Mouse (Mus musculus): ENCODE results near the gene Fbxl20. TPM values are rescaled to one million over a fixed set of nuclear protein-coding genes. Genes with fewer than 3 reads are reported as not detected.
A peak's percentile ranks its signal among the peaks of the same experiment; 100 is the strongest.
"Not testable (repeated sequence)": the region's sequence is repeated elsewhere in the genome, so short reads cannot be mapped to it uniquely, and the experiment has no call there.

The Fbxl20 gene
- polyA plus RNA-seq (2016; fragmentation: Nextera tagmentation; extraction: Ambion mirVana): 13.3 and 14.8 TPM in 2 replicates

- no peaks in the 10 kb centered on the region for H3K27me3 ChIP-seq (replicated peaks)
- H3K27ac ChIP-seq (ENCODE audit: poor library complexity, severe bottlenecking): peak within 1 kb of the TSS; percentile 90
- H3K9ac ChIP-seq: peak within 1 kb of the TSS; percentile 89
- ATAC-seq (ENCODE audit: insufficient number of reproducible peaks, low FRiP score): peak; percentile 90
- H3K36me3 ChIP-seq: peaks cover 4% of the 10 kb centered on the region
- peak within 1 kb of the TSS; percentile 81 for H3K4me2 ChIP-seq
- peak within 1 kb of the TSS; percentile 94 for H3K4me3 ChIP-seq
- H3K9me3 ChIP-seq (replicated peaks): no peaks in the 10 kb centered on the region
- under 1% methylated on average over 63 of the region's 65 CpGs for WGBS
- H3K4me1 ChIP-seq (replicated peaks): peaks cover 14% of the 10 kb centered on the region
These were observed at the start of gene Fbxl20 for GRCm38 (mm10) chr11:98149786-98150624. Fbxl20 (minus strand) TSS chr11:98150403.

DNA sequence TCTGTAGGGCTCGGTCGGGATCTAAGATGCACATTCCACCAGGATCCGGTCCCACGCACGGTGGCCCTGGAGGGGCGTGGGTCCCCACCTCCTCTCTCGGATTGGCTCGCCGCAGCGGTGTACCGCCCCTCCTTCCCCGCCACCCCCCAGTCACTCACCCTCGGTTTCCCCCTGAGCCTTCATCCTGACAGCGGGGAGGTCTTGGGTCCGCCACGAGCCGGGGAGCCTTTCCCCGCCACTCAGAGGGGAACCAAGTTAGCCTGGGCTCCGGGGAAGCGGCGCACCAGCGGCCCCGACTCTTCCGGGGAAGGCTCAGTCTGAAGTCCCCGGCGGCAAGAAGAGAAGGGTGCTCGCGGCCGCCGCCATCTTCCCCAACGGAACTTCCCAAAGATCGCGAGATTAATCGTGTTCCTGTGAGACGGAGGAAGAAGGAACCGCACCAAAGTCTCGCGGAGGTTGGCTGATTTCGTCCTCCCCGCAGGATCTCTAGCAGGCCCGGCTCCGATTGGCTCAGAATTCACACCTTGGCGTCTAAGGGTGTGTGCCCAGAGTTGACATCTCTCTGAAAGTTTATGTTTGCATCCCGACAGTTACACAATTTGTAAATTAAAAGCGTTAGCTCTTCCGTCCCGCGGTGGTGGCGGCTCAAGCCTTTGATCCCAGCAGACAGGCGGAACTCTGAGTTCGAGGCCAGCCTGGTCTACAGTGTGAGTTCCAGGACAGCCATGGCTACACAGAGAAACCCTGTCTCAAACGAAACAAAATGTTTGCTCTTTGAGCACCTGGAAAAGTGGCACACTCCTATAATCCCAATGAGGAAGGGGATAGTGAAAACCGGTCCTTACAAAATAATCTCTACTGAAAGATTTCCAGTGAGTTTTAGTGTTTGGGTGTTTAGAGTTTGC is 43.0 kb upstream of the Fbxl20 start, which contains the start of gene Med1:
Gene Med1 (minus strand): TSS at position 393 of the 905 bp plus-strand sequence.
- Histone ChIP-seq H3K27ac (ENCODE audit: poor library complexity, severe bottlenecking) (peak within 1 kb of the TSS; percentile 96), H3K9ac (peak within 1 kb of the TSS; percentile 95), H3K36me3 (peaks cover 20% of the 10 kb centered on the region), H3K4me3 (peak within 1 kb of the TSS; percentile 96), H3K27me3 (replicated peaks) (no peaks in the 10 kb centered on the region), H3K4me2 (peak within 1 kb of the TSS; percentile 86), H3K4me1 (replicated peaks) (peaks cover 9% of the 10 kb centered on the region), H3K9me3 (replicated peaks) (no peaks in the 10 kb centered on the region)
- under 1% methylated on average over 51 of the region's 53 CpGs for WGBS
- ATAC-seq (ENCODE audit: insufficient number of reproducible peaks, low FRiP score): peak; percentile 94

DNA sequence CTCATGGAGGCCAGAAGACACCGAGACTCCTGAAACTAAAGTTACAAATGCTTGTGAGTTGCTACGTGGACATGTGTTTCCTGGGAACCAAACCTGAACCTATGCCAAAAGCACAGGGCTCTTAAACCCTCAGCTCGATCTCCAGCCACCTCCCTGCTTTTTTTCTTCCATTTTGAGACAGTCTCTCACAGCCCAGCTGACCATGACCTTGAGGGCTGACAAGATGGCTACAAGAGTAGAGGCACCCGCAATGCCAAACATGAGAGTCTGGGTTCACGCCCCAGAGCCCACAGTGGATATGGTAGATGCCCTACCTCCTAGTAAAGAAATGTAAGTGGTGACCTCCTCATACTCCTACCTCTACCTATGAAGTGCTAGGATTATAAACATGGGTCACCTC is 40.6 kb upstream of the Fbxl20 start:
- H3K27ac ChIP-seq (ENCODE audit: poor library complexity, severe bottlenecking): no peak overlapping the region
- no peaks in the 10 kb centered on the region for H3K9me3 ChIP-seq (replicated peaks)
- 85% methylated on average over 5 of the region's 5 CpGs for WGBS
- H3K4me3 ChIP-seq: no peak overlapping the region
- no peak for ATAC-seq (ENCODE audit: insufficient number of reproducible peaks, low FRiP score)
- H3K27me3 ChIP-seq (replicated peaks): no peaks in the 10 kb centered on the region
- no peak overlapping the region for H3K9ac ChIP-seq
- no peak overlapping the region for H3K4me2 ChIP-seq
- peaks cover 9% of the 10 kb centered on the region for H3K4me1 ChIP-seq (replicated peaks)
- H3K36me3 ChIP-seq: peaks cover 39% of the 10 kb centered on the region

GRCm38 (mm10) chr11:98187640-98188395 is 37.6 kb upstream of the Fbxl20 start:
- Histone ChIP-seq H3K36me3 (peaks cover 66% of the 10 kb centered on the region), H3K27me3 (replicated peaks) (no peaks in the 10 kb centered on the region), H3K27ac (ENCODE audit: poor library complexity, severe bottlenecking) (no peak overlapping the region), H3K9ac (no peak overlapping the region), H3K4me1 (replicated peaks) (peaks cover 9% of the 10 kb centered on the region), H3K4me2 (no peak overlapping the region), H3K9me3 (replicated peaks) (peaks cover 4% of the 10 kb centered on the region; the same call in 1 of the 2 replicates), H3K4me3 (no peak overlapping the region)
- no peak for ATAC-seq (ENCODE audit: insufficient number of reproducible peaks, low FRiP score)
- 89% methylated on average over 9 of the region's 9 CpGs for WGBS

DNA sequence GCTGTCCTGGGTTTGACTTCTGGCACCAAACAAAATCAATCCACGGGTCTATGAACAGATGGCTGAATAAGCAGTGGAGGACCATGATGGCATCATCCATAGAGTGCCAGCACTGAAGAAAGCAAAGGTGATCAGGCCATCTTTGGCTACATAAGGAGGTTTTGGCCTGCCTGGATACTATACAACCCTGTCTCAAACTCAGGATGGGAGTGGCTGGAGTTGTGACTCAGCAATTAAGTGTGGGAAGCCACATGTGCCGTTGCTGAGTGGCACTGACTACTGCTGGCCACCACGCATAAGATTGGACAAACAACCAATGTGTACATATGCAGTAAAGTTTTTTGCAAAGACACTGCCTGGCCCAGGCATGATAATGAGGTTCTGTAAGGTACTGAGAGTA is 31.9 kb upstream of the Fbxl20 start:
- H3K9ac ChIP-seq; H3K9me3 ChIP-seq (replicated peaks); ATAC-seq (ENCODE audit: insufficient number of reproducible peaks, low FRiP score); H3K4me3 ChIP-seq; H3K4me2 ChIP-seq; H3K27me3 ChIP-seq (replicated peaks); H3K27ac ChIP-seq (ENCODE audit: poor library complexity, severe bottlenecking); H3K4me1 ChIP-seq (replicated peaks): not testable (repeated sequence)
- WGBS: 88% methylated on average over 3 of the region's 3 CpGs
- H3K36me3 ChIP-seq: peaks cover 87% of the 10 kb centered on the region

DNA sequence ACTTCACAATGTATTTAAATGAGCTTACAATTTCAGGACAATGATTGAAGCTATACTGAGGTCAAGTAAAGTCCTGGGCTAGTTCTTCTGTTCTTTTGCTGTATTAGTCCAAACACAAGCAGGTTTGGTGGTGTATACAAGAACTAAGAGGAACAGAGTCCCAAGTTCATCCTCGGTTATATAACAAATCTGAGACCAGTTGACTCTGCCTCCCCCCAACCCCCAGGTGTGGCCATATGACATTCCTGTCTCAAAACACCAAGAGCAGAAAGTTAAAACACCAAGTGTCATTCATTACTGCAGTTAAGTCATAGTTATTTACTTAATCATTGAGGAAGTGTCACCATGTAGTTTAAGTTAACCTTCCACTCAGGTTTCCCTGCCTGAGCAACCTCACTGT is 18.2 kb upstream of the Fbxl20 start:
- Histone ChIP-seq H3K27me3 (replicated peaks) (no peaks in the 10 kb centered on the region), H3K36me3 (peaks cover 75% of the 10 kb centered on the region), H3K4me2 (no peak overlapping the region), H3K4me3 (no peak overlapping the region), H3K4me1 (replicated peaks) (no peaks in the 10 kb centered on the region), H3K27ac (ENCODE audit: poor library complexity, severe bottlenecking) (no peak overlapping the region), H3K9ac (no peak overlapping the region), H3K9me3 (replicated peaks) (no peaks in the 10 kb centered on the region)
- ATAC-seq (ENCODE audit: insufficient number of reproducible peaks, low FRiP score): no peak
- 73% methylated on average over 1 of the region's 1 CpGs for WGBS

- Histone ChIP-seq H3K9me3 (replicated peaks) (no peaks in the 10 kb centered on the region), H3K4me3 (no peak overlapping the region), H3K36me3 (peaks cover 50% of the 10 kb centered on the region), H3K27ac (ENCODE audit: poor library complexity, severe bottlenecking) (no peak overlapping the region), H3K4me2 (no peak overlapping the region), H3K4me1 (replicated peaks) (no peaks in the 10 kb centered on the region), H3K27me3 (replicated peaks) (no peaks in the 10 kb centered on the region), H3K9ac (no peak overlapping the region)
- no peak for ATAC-seq (ENCODE audit: insufficient number of reproducible peaks, low FRiP score)
- 67% methylated on average over 6 of the region's 6 CpGs for WGBS
These were observed 4.9 kb upstream of the Fbxl20 start for GRCm38 (mm10) chr11:98155094-98155493.

DNA sequence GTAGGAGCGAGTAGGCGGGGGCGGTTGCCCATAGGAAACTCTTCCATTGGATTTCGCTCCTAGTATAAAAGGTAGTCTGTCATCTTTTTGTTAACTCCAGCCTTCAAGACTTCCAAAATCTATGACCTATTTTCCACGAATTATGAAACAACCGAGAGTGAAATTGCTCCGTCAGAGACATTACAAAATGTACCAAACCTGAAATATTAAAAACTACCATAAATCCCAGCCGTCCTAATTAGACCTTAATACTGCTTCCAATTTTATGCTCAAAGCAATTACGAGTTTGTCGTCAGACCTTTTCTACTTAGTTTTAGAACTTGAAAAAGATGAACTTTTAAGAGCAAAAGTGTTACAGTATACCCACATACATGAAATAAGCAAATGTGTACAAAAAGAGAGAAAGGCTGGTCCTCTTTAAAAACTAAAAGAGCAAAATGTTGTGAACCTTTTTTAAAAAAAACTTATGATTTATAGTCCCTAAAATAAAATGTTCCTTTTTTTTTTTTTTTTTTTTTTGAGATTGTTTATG is 488 bp upstream of the Fbxl20 start:
- peaks cover 11% of the 10 kb centered on the region for H3K36me3 ChIP-seq
- ATAC-seq (ENCODE audit: insufficient number of reproducible peaks, low FRiP score): no peak
- H3K27me3 ChIP-seq (replicated peaks): no peaks in the 10 kb centered on the region
- H3K4me1 ChIP-seq (replicated peaks): peaks cover 14% of the 10 kb centered on the region
- H3K4me2 ChIP-seq: peak overlapping the region; percentile 81
- 10% methylated on average over 10 of the region's 10 CpGs for WGBS
- no peaks in the 10 kb centered on the region for H3K9me3 ChIP-seq (replicated peaks)
- H3K27ac ChIP-seq (ENCODE audit: poor library complexity, severe bottlenecking): no peak overlapping the region
- H3K4me3 ChIP-seq: peak overlapping the region; percentile 94
- H3K9ac ChIP-seq: no peak overlapping the region

- 0% methylated on average over 52 of the region's 57 CpGs for WGBS
- peaks cover 14% of the 10 kb centered on the region for H3K4me1 ChIP-seq (replicated peaks)
- peak; percentile 91 for ATAC-seq (ENCODE audit: insufficient number of reproducible peaks, low FRiP score)
- H3K36me3 ChIP-seq: no peaks in the 10 kb centered on the region
- H3K27ac ChIP-seq (ENCODE audit: poor library complexity, severe bottlenecking): peak overlapping the region; percentile 90
- H3K4me2 ChIP-seq: peak overlapping the region; percentile 81
- H3K9ac ChIP-seq: peak overlapping the region; percentile 89
- H3K9me3 ChIP-seq (replicated peaks): no peaks in the 10 kb centered on the region
- peak overlapping the region; percentile 94 for H3K4me3 ChIP-seq
- no peaks in the 10 kb centered on the region for H3K27me3 ChIP-seq (replicated peaks)
These were observed 876 bp downstream of the Fbxl20 start for GRCm38 (mm10) chr11:98149304-98149750.

- H3K27ac ChIP-seq (ENCODE audit: poor library complexity, severe bottlenecking): peak overlapping the region; percentile 90
- H3K9me3 ChIP-seq (replicated peaks): no peaks in the 10 kb centered on the region
- H3K4me1 ChIP-seq (replicated peaks): peaks cover 14% of the 10 kb centered on the region
- peak overlapping the region; percentile 94 for H3K4me3 ChIP-seq
- WGBS: 3% methylated on average over 42 of the region's 45 CpGs
- H3K27me3 ChIP-seq (replicated peaks): no peaks in the 10 kb centered on the region
- no peaks in the 10 kb centered on the region for H3K36me3 ChIP-seq
- peak overlapping the region; percentile 89 for H3K9ac ChIP-seq
- peak; percentile 39; the same call in 1 of the 2 replicates for ATAC-seq (ENCODE audit: insufficient number of reproducible peaks, low FRiP score)
- H3K4me2 ChIP-seq: peak overlapping the region; percentile 81
These were observed 1.5 kb downstream of the Fbxl20 start for GRCm38 (mm10) chr11:98148551-98149301.
